Mouse (Mus musculus): ENCODE results near the gene Pdxdc1. TPM values are rescaled to one million over a fixed set of nuclear protein-coding genes. Genes with fewer than 3 reads are reported as not detected.

The Pdxdc1 gene
- polyA plus RNA-seq (2014; fragmentation: Nextera tagmentation; extraction: Ambion mirVana) = 79.4 TPM in 2 replicates

DNA sequence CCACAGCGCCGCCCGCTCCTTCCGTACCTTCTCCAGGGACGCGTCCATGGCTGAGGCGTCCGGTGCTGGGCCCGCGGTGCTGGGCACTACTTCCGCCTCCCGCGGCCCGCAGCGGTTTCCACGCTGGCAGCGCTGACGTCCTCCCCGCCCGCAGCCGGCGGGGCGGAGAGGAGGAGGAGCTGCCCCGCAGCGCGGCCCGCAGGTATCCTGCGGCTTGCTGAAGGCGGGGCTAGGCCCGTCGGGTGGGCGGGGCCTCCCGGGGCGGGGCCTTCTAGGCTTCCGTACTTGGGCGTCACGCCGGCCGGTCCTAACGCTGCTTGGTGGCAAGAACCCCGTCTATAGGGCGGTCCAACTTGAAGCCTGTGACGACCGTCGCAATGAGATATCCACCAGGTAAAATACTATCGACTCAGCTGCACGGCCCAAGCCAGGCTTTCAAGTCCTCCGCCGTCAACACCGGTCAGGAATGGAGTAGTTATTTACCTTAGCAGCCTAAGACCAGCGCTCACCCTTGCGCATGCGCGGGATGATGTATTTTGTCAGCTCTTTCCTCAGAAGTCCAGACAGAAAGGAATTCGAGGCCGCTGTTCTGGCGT, at the start of gene Pdxdc1, which contains the start of gene Mpv17l:
Pdxdc1 (minus strand) TSS at position 244 of the 596 bp plus-strand sequence.
Mpv17l (plus strand) TSS at position 274 of the 596 bp plus-strand sequence.
- H3K27me3 ChIP-seq (ENCODE audit: control insufficient read depth, insufficient read depth, low read length) = no peaks in the 10 kb centered on the region
- 0% methylated on average over 46 of the region's 57 CpGs for WGBS
- peak within 1 kb of the TSS; percentile 75; the same call in 1 of the 2 replicates for H3K27ac ChIP-seq (ENCODE audit: low read depth, low read length)
- peak within 1 kb of the TSS; percentile 54 for H3K4me2 ChIP-seq (ENCODE audit: low read depth)
- peak within 1 kb of the TSS; percentile 82 for H3K4me3 ChIP-seq (ENCODE audit: low read depth, low read length)
- ATAC-seq (ENCODE audit: insufficient read depth, low FRiP score, low TSS enrichment) (peak; percentile 98), DNase-seq (ENCODE audit: low spot score) (peak; percentile 98)
- 0 out of 2 replicates have a peak, but pooled peaks cover 3% of the 10 kb centered on the region for H3K4me1 ChIP-seq (ENCODE audit: control insufficient read depth, insufficient read depth, low read length)
- no peaks in the 10 kb centered on the region for H3K36me3 ChIP-seq (ENCODE audit: control insufficient read depth, insufficient read depth, low read length)
- H3K9ac ChIP-seq (ENCODE audit: low read length) = peak within 1 kb of the TSS; percentile 81
- H3K9me3 ChIP-seq (ENCODE audit: control insufficient read depth, low read length) = no peaks in the 10 kb centered on the region

DNA sequence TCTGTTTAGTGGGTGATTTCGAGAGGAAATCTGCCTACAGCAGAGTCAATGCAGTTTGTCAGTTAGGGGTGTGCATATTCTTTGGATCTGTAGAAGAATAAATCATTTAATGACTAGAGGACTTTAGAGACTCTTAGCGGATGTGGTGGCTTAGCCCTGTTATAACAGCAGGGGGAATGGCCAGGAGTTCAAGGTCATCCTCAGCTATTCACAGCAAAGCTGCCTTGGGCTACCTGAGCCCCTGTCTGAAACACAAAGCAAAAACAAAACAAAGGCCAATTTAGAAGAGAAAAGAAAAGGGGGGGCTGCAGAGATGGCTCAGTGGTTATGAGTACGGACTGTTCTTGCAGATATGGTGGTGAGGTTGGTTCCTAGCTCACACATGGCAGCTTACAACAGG, 48.3 kb upstream of the Pdxdc1 start:
- Histone ChIP-seq H3K36me3 (ENCODE audit: control insufficient read depth, insufficient read depth, low read length) (no peaks in the 10 kb centered on the region), H3K9me3 (ENCODE audit: control insufficient read depth, low read length) (no peaks in the 10 kb centered on the region), H3K4me2 (ENCODE audit: low read depth) (no peak overlapping the region), H3K4me1 (ENCODE audit: control insufficient read depth, insufficient read depth, low read length) (no peaks in the 10 kb centered on the region), H3K27me3 (ENCODE audit: control insufficient read depth, insufficient read depth, low read length) (no peaks in the 10 kb centered on the region), H3K9ac (ENCODE audit: low read length) (no peak overlapping the region), H3K27ac (ENCODE audit: low read depth, low read length) (no peak overlapping the region), H3K4me3 (ENCODE audit: low read depth, low read length) (no peak overlapping the region)
- WGBS = 74% methylated on average over 3 of the region's 3 CpGs
- DNase-seq (ENCODE audit: low spot score) (no peak), ATAC-seq (ENCODE audit: insufficient read depth, low FRiP score, low TSS enrichment) (no peak)

- 83% methylated on average over 1 of the region's 1 CpGs for WGBS
- H3K27ac ChIP-seq (ENCODE audit: low read depth, low read length) = no peak overlapping the region
- H3K9ac ChIP-seq (ENCODE audit: low read length) = no peak overlapping the region
- no peak overlapping the region for H3K4me2 ChIP-seq (ENCODE audit: low read depth)
- DNase-seq (ENCODE audit: low spot score) (no peak), ATAC-seq (ENCODE audit: insufficient read depth, low FRiP score, low TSS enrichment) (no peak)
- no peaks in the 10 kb centered on the region for H3K4me1 ChIP-seq (ENCODE audit: control insufficient read depth, insufficient read depth, low read length)
- no peaks in the 10 kb centered on the region for H3K36me3 ChIP-seq (ENCODE audit: control insufficient read depth, insufficient read depth, low read length)
- H3K4me3 ChIP-seq (ENCODE audit: low read depth, low read length) = no peak overlapping the region
- no peaks in the 10 kb centered on the region for H3K9me3 ChIP-seq (ENCODE audit: control insufficient read depth, low read length)
- H3K27me3 ChIP-seq (ENCODE audit: control insufficient read depth, insufficient read depth, low read length) = no peaks in the 10 kb centered on the region; the same call in 1 of the 2 replicates
These were observed 43.4 kb upstream of the Pdxdc1 start for GRCm38 (mm10) chr16:13946306-13946705.

DNA sequence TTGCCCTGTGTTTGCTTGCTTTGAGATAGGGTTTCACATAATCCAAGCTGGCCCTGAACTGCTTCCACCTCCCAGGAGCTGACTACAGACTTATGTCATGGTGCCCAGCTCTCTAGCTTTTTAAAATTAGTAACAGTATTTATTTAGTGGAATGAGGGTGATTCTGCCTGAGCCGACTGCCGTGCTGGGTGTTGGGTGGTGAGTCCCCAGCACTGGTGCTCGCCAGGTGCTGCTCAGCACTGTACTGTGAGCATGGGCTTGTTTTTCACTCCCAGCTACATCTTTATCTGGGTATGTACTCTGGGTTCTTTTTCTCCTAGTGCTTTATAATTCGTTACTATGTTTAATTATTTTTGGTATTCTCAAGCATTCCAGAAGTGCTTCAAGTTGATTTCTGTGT, 42.2 kb upstream of the Pdxdc1 start:
- Histone ChIP-seq H3K27ac (ENCODE audit: low read depth, low read length) (no peak overlapping the region), H3K9me3 (ENCODE audit: control insufficient read depth, low read length) (no peaks in the 10 kb centered on the region), H3K4me1 (ENCODE audit: control insufficient read depth, insufficient read depth, low read length) (no peaks in the 10 kb centered on the region), H3K4me2 (ENCODE audit: low read depth) (no peak overlapping the region), H3K9ac (ENCODE audit: low read length) (no peak overlapping the region), H3K27me3 (ENCODE audit: control insufficient read depth, insufficient read depth, low read length) (no peaks in the 10 kb centered on the region; the same call in 1 of the 2 replicates), H3K36me3 (ENCODE audit: control insufficient read depth, insufficient read depth, low read length) (no peaks in the 10 kb centered on the region), H3K4me3 (ENCODE audit: low read depth, low read length) (no peak overlapping the region)
- DNase-seq (ENCODE audit: low spot score) (no peak), ATAC-seq (ENCODE audit: insufficient read depth, low FRiP score, low TSS enrichment) (no peak)
- WGBS = 81% methylated on average over 4 of the region's 4 CpGs

GRCm38 (mm10) chr16:13944752-13945151, 41.8 kb upstream of the Pdxdc1 start:
- Histone ChIP-seq H3K36me3 (ENCODE audit: control insufficient read depth, insufficient read depth, low read length) (no peaks in the 10 kb centered on the region), H3K27ac (ENCODE audit: low read depth, low read length) (no peak overlapping the region), H3K9ac (ENCODE audit: low read length) (no peak overlapping the region), H3K4me2 (ENCODE audit: low read depth) (no peak overlapping the region), H3K4me1 (ENCODE audit: control insufficient read depth, insufficient read depth, low read length) (no peaks in the 10 kb centered on the region), H3K9me3 (ENCODE audit: control insufficient read depth, low read length) (no peaks in the 10 kb centered on the region), H3K27me3 (ENCODE audit: control insufficient read depth, insufficient read depth, low read length) (no peaks in the 10 kb centered on the region; the same call in 1 of the 2 replicates), H3K4me3 (ENCODE audit: low read depth, low read length) (no peak overlapping the region)
- DNase-seq (ENCODE audit: low spot score) = no peak
- WGBS = 83% methylated on average over 5 of the region's 5 CpGs
- ATAC-seq (ENCODE audit: insufficient read depth, low FRiP score, low TSS enrichment) = no peak

DNA sequence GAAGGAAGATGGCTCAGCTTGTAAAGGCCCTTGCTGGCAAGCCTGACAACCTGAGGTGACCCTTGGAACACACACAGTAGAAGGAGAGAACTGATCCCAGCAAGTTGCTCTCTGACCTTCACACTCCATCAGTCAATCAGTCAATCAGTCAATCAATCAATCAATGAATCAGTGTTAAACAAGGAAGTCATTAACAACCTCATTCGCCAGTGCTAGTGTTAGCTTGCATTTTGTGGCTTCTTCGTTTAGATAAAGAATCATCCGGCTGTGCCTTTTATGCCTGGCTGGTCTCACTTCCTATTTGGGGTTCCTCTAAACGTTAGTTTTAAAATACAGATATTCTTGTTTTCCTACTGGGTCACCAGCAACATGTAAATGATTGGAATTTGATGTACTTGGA, 41.2 kb upstream of the Pdxdc1 start:
- no peak overlapping the region for H3K4me3 ChIP-seq (ENCODE audit: low read depth, low read length)
- no peaks in the 10 kb centered on the region for H3K36me3 ChIP-seq (ENCODE audit: control insufficient read depth, insufficient read depth, low read length)
- no peaks in the 10 kb centered on the region for H3K4me1 ChIP-seq (ENCODE audit: control insufficient read depth, insufficient read depth, low read length)
- DNase-seq (ENCODE audit: low spot score) (no peak), ATAC-seq (ENCODE audit: insufficient read depth, low FRiP score, low TSS enrichment) (no peak)
- no peaks in the 10 kb centered on the region; the same call in 1 of the 2 replicates for H3K27me3 ChIP-seq (ENCODE audit: control insufficient read depth, insufficient read depth, low read length)
- no peak overlapping the region for H3K9ac ChIP-seq (ENCODE audit: low read length)
- no peak overlapping the region for H3K27ac ChIP-seq (ENCODE audit: low read depth, low read length)
- H3K4me2 ChIP-seq (ENCODE audit: low read depth) = no peak overlapping the region
- WGBS = 63% methylated on average over 4 of the region's 4 CpGs
- no peaks in the 10 kb centered on the region for H3K9me3 ChIP-seq (ENCODE audit: control insufficient read depth, low read length)

- Histone ChIP-seq H3K27ac (ENCODE audit: low read depth, low read length) (no peak overlapping the region), H3K4me3 (ENCODE audit: low read depth, low read length) (peak overlapping the region; percentile 61), H3K9ac (ENCODE audit: low read length) (peak overlapping the region; percentile 58), H3K4me2 (ENCODE audit: low read depth) (peak overlapping the region; percentile 98), H3K36me3 (ENCODE audit: control insufficient read depth, insufficient read depth, low read length) (no peaks in the 10 kb centered on the region), H3K9me3 (ENCODE audit: control insufficient read depth, low read length) (no peaks in the 10 kb centered on the region), H3K27me3 (ENCODE audit: control insufficient read depth, insufficient read depth, low read length) (no peaks in the 10 kb centered on the region; the same call in 1 of the 2 replicates), H3K4me1 (ENCODE audit: control insufficient read depth, insufficient read depth, low read length) (no peaks in the 10 kb centered on the region)
- ATAC-seq (ENCODE audit: insufficient read depth, low FRiP score, low TSS enrichment) (peak; percentile 74), DNase-seq (ENCODE audit: low spot score) (no peak)
- WGBS = 3% methylated on average over 34 of the region's 34 CpGs
These were observed 38.0 kb upstream of the Pdxdc1 start for GRCm38 (mm10) chr16:13940847-13941395.

GRCm38 (mm10) chr16:13940139-13940846, 37.4 kb upstream of the Pdxdc1 start:
- H3K9me3 ChIP-seq (ENCODE audit: control insufficient read depth, low read length) = no peaks in the 10 kb centered on the region
- no peaks in the 10 kb centered on the region for H3K36me3 ChIP-seq (ENCODE audit: control insufficient read depth, insufficient read depth, low read length)
- no peaks in the 10 kb centered on the region for H3K4me1 ChIP-seq (ENCODE audit: control insufficient read depth, insufficient read depth, low read length)
- H3K4me3 ChIP-seq (ENCODE audit: low read depth, low read length) = peak overlapping the region; percentile 61
- H3K27me3 ChIP-seq (ENCODE audit: control insufficient read depth, insufficient read depth, low read length) = no peaks in the 10 kb centered on the region; the same call in 1 of the 2 replicates
- ATAC-seq (ENCODE audit: insufficient read depth, low FRiP score, low TSS enrichment) = peak; percentile 95
- H3K4me2 ChIP-seq (ENCODE audit: low read depth) = peak overlapping the region; percentile 98
- peak; percentile 63 for DNase-seq (ENCODE audit: low spot score)
- peak overlapping the region; percentile 58 for H3K9ac ChIP-seq (ENCODE audit: low read length)
- H3K27ac ChIP-seq (ENCODE audit: low read depth, low read length) = no peak overlapping the region
- 4% methylated on average over 28 of the region's 28 CpGs for WGBS
